ENCODE assay signal across 7 mouse cellular contexts in genomic region chr11:121235475-121236238, GRCm38 (mm10). TPM values are rescaled to one million over a fixed set of nuclear protein-coding genes. Genes with fewer than 3 reads are reported as not detected.
DNase-seq lines count a peak whose midpoint lies in the region; ATAC-seq and TF ChIP-seq lines count a peak whose summit lies in the region.

No protein-coding gene starts in this region.

- 25% methylated on average over 9 of the region's 9 CpGs for WGBS in embryonic facial prominence, embryonic 10.5 days
- WGBS in liver, embryonic 16.5 days (ENCODE audit: insufficient replicate concordance) = 18% methylated on average over 9 of the region's 9 CpGs

- H3K79me3 ChIP-seq in C2C12 (ENCODE audit: low read depth) = no peaks in the 10 kb centered on the region

- H3K27ac ChIP-seq in ES-E14 (ENCODE audit: insufficient read depth, low read depth, low read length, poor library complexity, severe bottlenecking) = no peak overlapping the region
- peak overlapping the region; percentile 96 for H3K27ac ChIP-seq in embryonic facial prominence, embryonic 10.5 days (replicated peaks)
- H3K27ac ChIP-seq in liver, embryonic 16.5 days (ENCODE audit: low read length) = peak overlapping the region; percentile 99

- peak; percentile 27 for TF ChIP-seq CTCF in C2C12 (IDR thresholded peaks at IDR 0.05; ENCODE audit: control insufficient read depth, insufficient read depth, insufficient read length)

- H3K4me3 ChIP-seq in C2C12 (ENCODE audit: insufficient read depth, poor library complexity, severe bottlenecking) (no peak overlapping the region), ES-E14 (ENCODE audit: insufficient read depth in 1 of 2, low read depth in 1 of 2, low read length in 2 of 2, poor library complexity in 1 of 2, severe bottlenecking in 1 of 2) (peak overlapping the region in 1 of 2 experiments; percentile 94; a peak in 1 of 4 replicates)
- H3K4me3 ChIP-seq in embryonic facial prominence, embryonic 10.5 days = peak overlapping the region; percentile 78
- H3K4me3 ChIP-seq in liver, embryonic 16.5 days (ENCODE audit: low read depth, low read length) = peak overlapping the region; percentile 74

- no peak for ATAC-seq in liver, embryonic 16.5 days (ENCODE audit: low read depth)

- H3K36me3 ChIP-seq in C2C12 (ENCODE audit: control insufficient read depth, insufficient read depth) (no peaks in the 10 kb centered on the region), ES-E14 (ENCODE audit: control insufficient read depth, insufficient read depth, low read length, poor library complexity, severe bottlenecking) (no peaks in the 10 kb centered on the region)
- peaks cover 18% of the 10 kb centered on the region for H3K36me3 ChIP-seq in embryonic facial prominence, embryonic 10.5 days (replicated peaks)
- H3K36me3 ChIP-seq in liver, embryonic 16.5 days (ENCODE audit: control insufficient read depth, insufficient read depth) = peaks cover 7% of the 10 kb centered on the region

- H3K4me1 ChIP-seq in ES-E14 (ENCODE audit: control insufficient read depth in 2 of 2, insufficient read depth in 2 of 2, low read length in 2 of 2, poor library complexity in 1 of 2) = peaks cover 0 to 3% of the 10 kb centered on the region in 2 experiments; a peak in 1 of 4 replicates
- peaks cover 23% of the 10 kb centered on the region for H3K4me1 ChIP-seq in embryonic facial prominence, embryonic 10.5 days
- H3K4me1 ChIP-seq in liver, embryonic 16.5 days (ENCODE audit: control insufficient read depth, low read depth, low read length) = peaks cover 38% of the 10 kb centered on the region

- H3K27me3 ChIP-seq in C2C12 (ENCODE audit: control insufficient read depth, insufficient read depth, insufficient read length) = no peaks in the 10 kb centered on the region
- H3K27me3 ChIP-seq in embryonic facial prominence, embryonic 10.5 days (replicated peaks; ENCODE audit: low read depth, poor library complexity, severe bottlenecking) = no peaks in the 10 kb centered on the region
- no peaks in the 10 kb centered on the region for H3K27me3 ChIP-seq in liver, embryonic 16.5 days (ENCODE audit: control insufficient read depth, insufficient read depth, low read depth, low read length)

- no peaks in the 10 kb centered on the region for H3K79me2 ChIP-seq in C2C12 (ENCODE audit: control insufficient read depth, insufficient read depth)

- H3K4me2 ChIP-seq in liver, embryonic 16.5 days (ENCODE audit: low read depth, low read length) = peak overlapping the region; percentile 81

- no peaks in the 10 kb centered on the region for H3K9me3 ChIP-seq in ES-E14 (ENCODE audit: control insufficient read depth, insufficient read depth, low read depth, low read length)
- no peaks in the 10 kb centered on the region for H3K9me3 ChIP-seq in embryonic facial prominence, embryonic 10.5 days
- no peaks in the 10 kb centered on the region for H3K9me3 ChIP-seq in liver, embryonic 16.5 days (replicated peaks; ENCODE audit: control insufficient read depth, low read length)

- H3K9ac ChIP-seq in ES-E14 (ENCODE audit: insufficient read depth, low read depth, low read length, poor library complexity, severe bottlenecking) = no peak overlapping the region
- peak overlapping the region; percentile 87 for H3K9ac ChIP-seq in liver, embryonic 16.5 days (ENCODE audit: low read depth, low read length)

- peak; percentile 47 for DNase-seq in ES-E14 (ENCODE audit: low read depth, low spot score)
- DNase-seq in embryonic facial prominence, embryonic 10.5 days (ENCODE audit: low spot score) = peak; percentile 56
- DNase-seq in induced T-regulatory cell, adult 2 months (ENCODE audit: low read depth) = peak; percentile 77
- DNase-seq in retina, postnatal 1 day = peak; percentile 51
- no peak for DNase-seq in layer of hippocampus, adult 9-10 months (ENCODE audit: low spot score)

- H3ac ChIP-seq in C2C12 (ENCODE audit: control insufficient read depth, insufficient read length, low read depth) = no peak overlapping the region

- in situ Hi-C loops in ES-E14 (cut with MboI; ENCODE audit: low sequenced_read_pairs in 2 of 2, unreplicated experiment in 2 of 2) = no loop called here

TF ChIP-seq in C2C12, 6 proteins besides CTCF, POLR2A, EP300 and RAD21:
- no peak for TF ChIP-seq MYOG (IDR thresholded peaks at IDR 0.05; ENCODE audit: control insufficient read depth, extremely low read depth, insufficient read length)
- no peak for TF ChIP-seq MYOD1 (IDR thresholded peaks at IDR 0.05; ENCODE audit: control insufficient read depth, insufficient read length, low read depth)
- no peak for TF ChIP-seq USF1 (IDR thresholded peaks at IDR 0.05; ENCODE audit: low read depth)
- no peak for TF ChIP-seq FOSL1 (IDR thresholded peaks at IDR 0.05; ENCODE audit: insufficient read depth, low read length, poor library complexity, severe bottlenecking)
- TF ChIP-seq MAX (IDR thresholded peaks at IDR 0.05) = no peak
- no peak for TF ChIP-seq CEBPB (IDR thresholded peaks at IDR 0.05; ENCODE audit: low read depth)

TF ChIP-seq in ES-E14, 5 proteins besides CTCF, POLR2A, EP300 and RAD21:
- no peak for TF ChIP-seq CHD2 (IDR thresholded peaks at IDR 0.05; ENCODE audit: low read depth, low read length)
- TF ChIP-seq ZC3H11A (IDR thresholded peaks at IDR 0.05; ENCODE audit: borderline replicate concordance, low read depth, low read length) = no peak
- no peak for TF ChIP-seq ZNF384 (IDR thresholded peaks at IDR 0.05; ENCODE audit: low read depth, low read length)
- TF ChIP-seq HCFC1 (IDR thresholded peaks at IDR 0.05; ENCODE audit: borderline replicate concordance, insufficient read depth, low read length) = no peak
- TF ChIP-seq MAFK (IDR thresholded peaks at IDR 0.05; ENCODE audit: insufficient read depth, low read depth, low read length) = no peak

RNA-seq across cellular contexts. Expression of gene Narf, which starts 1.4 kb away (rescaled TPM):
- 4.0 TPM for polyA plus RNA-seq in C2C12 (2012; fragmentation: generic; extraction: Trizol)
- 10.9 and 11.7 TPM in 2 replicates for total RNA-seq in ES-E14 (2012; rRNA removed)
- polyA plus RNA-seq in embryonic facial prominence, embryonic 10.5 days (2016; fragmentation: Nextera tagmentation; extraction: Ambion mirVana) = 55.6 and 56.8 TPM in 2 replicates
- polyA plus RNA-seq in liver, embryonic 16.5 days (2015; fragmentation: Nextera tagmentation; extraction: Ambion mirVana) = 118 and 119 TPM in 2 replicates

RNA-seq across cellular contexts. Expression of gene Cybc1, which starts 6.5 kb away (rescaled TPM):
- 23.8 TPM for polyA plus RNA-seq in C2C12 (2012; fragmentation: generic; extraction: Trizol)
- 20.8 and 29.3 TPM in 2 replicates for total RNA-seq in ES-E14 (2012; rRNA removed)
- 29.4 and 31.4 TPM in 2 replicates for polyA plus RNA-seq in embryonic facial prominence, embryonic 10.5 days (2016; fragmentation: Nextera tagmentation; extraction: Ambion mirVana)
- polyA plus RNA-seq in liver, embryonic 16.5 days (2015; fragmentation: Nextera tagmentation; extraction: Ambion mirVana) = 20.2 and 21.1 TPM in 2 replicates

RNA-seq across cellular contexts. Expression of gene Foxk2, which starts 24.1 kb away (rescaled TPM):
- polyA plus RNA-seq in C2C12 (2012; fragmentation: generic; extraction: Trizol) = 43.1 TPM
- 19.1 and 23.2 TPM in 2 replicates for total RNA-seq in ES-E14 (2012; rRNA removed)
- polyA plus RNA-seq in embryonic facial prominence, embryonic 10.5 days (2016; fragmentation: Nextera tagmentation; extraction: Ambion mirVana) = 9.4 and 10.1 TPM in 2 replicates
- 2.1 and 2.3 TPM in 2 replicates for polyA plus RNA-seq in liver, embryonic 16.5 days (2015; fragmentation: Nextera tagmentation; extraction: Ambion mirVana)

RNA-seq across cellular contexts. Expression of gene Ogfod3, which starts 31.1 kb away (rescaled TPM):
- 10.8 TPM for polyA plus RNA-seq in C2C12 (2012; fragmentation: generic; extraction: Trizol)
- total RNA-seq in ES-E14 (2012; rRNA removed) = 16.3 and 23.2 TPM in 2 replicates
- polyA plus RNA-seq in embryonic facial prominence, embryonic 10.5 days (2016; fragmentation: Nextera tagmentation; extraction: Ambion mirVana) = 18.5 and 21.6 TPM in 2 replicates
- polyA plus RNA-seq in liver, embryonic 16.5 days (2015; fragmentation: Nextera tagmentation; extraction: Ambion mirVana) = 15.4 and 15.5 TPM in 2 replicates

RNA-seq across cellular contexts. Expression of gene Hexdc, which starts 31.4 kb away (rescaled TPM):
- polyA plus RNA-seq in C2C12 (2012; fragmentation: generic; extraction: Trizol) = 5.4 TPM
- 13.3 and 15.5 TPM in 2 replicates for total RNA-seq in ES-E14 (2012; rRNA removed)
- 5.1 and 5.5 TPM in 2 replicates for polyA plus RNA-seq in embryonic facial prominence, embryonic 10.5 days (2016; fragmentation: Nextera tagmentation; extraction: Ambion mirVana)
- polyA plus RNA-seq in liver, embryonic 16.5 days (2015; fragmentation: Nextera tagmentation; extraction: Ambion mirVana) = 2.9 and 3.1 TPM in 2 replicates

Comparison
In these comparisons a context has a peak if more than half of its experiments do, and no peak if none do; other contexts are left out.
1. RNA of gene Narf, which starts 1.4 kb away (polyA plus RNA-seq): 118 to 119 TPM in liver, embryonic 16.5 days and 55.6 to 56.8 TPM in embryonic facial prominence, embryonic 10.5 days; 4.0 TPM in C2C12 (single experiment); every median in the first group is over 10 times any median in the second.